Comparison of ENCODE assay signal across 9 mouse cellular contexts in genomic region chr6:135445070-135445469, GRCm38 (mm10).
DNase-seq lines count a peak whose midpoint lies in the region; ATAC-seq lines count a peak whose summit lies in the region.
"Had no signal": no experiment of that assay in that cellular context is flagged by ENCODE, and none has a peak within 500 bp of the region (broad histone marks: within the 10 kb centered on the region; RNA-seq: fewer than 3 reads in every experiment).

No protein-coding gene starts in this region.

- no peaks in the 10 kb centered on the region for H3K27me3 ChIP-seq in heart, embryonic 16.5 days (ENCODE audit: control insufficient read depth, insufficient read depth, low read length)
- H3K27me3 ChIP-seq in embryonic facial prominence, embryonic 11.5 days (ENCODE audit: control insufficient read depth, insufficient read depth, low read length), result no peaks in the 10 kb centered on the region
- H3K27me3 ChIP-seq in hindbrain, embryonic 11.5 days (ENCODE audit: control insufficient read depth, insufficient read depth, low read length), result no peaks in the 10 kb centered on the region
- H3K27me3 ChIP-seq in midbrain, embryonic 11.5 days (ENCODE audit: control insufficient read depth, insufficient read depth, low read length), result no peaks in the 10 kb centered on the region; the same call in 1 of the 2 replicates

- intact Hi-C loops in heart, postnatal 25 days (cut with DNase I), result loop anchor here (2.0 to 10.0 kb wide), 2 partner anchors 240 to 908 kb away; no protein-coding TSS in a partner anchor
- intact Hi-C loops in gastrocnemius, postnatal 36 days (cut with DNase I), result loop anchor here (5.0 kb wide), 1 partner anchor 197 kb away; no protein-coding TSS in a partner anchor

- DNase-seq in heart, postnatal 25 days (ENCODE audit: low spot score), result no peak
- DNase-seq in embryonic facial prominence, embryonic 11.5 days (ENCODE audit: low spot score), result no peak
- no peak for DNase-seq in hindbrain, embryonic 11.5 days (ENCODE audit: low spot score)
- peak; percentile 88 for DNase-seq in midbrain, embryonic 11.5 days (ENCODE audit: low spot score, missing footprints)
- DNase-seq in gastrocnemius, postnatal 4 days (ENCODE audit: low spot score in 2 of 2), result no peak
- no peak for DNase-seq in urinary bladder, adult 2 months (ENCODE audit: low spot score)
- DNase-seq in gastrocnemius, postnatal 36 days, result no peak

- H3K27ac ChIP-seq in heart, embryonic 16.5 days (ENCODE audit: low read length), result no peak overlapping the region
- no peak overlapping the region for H3K27ac ChIP-seq in embryonic facial prominence, embryonic 11.5 days (replicated peaks; ENCODE audit: low read depth, low read length)
- no peak overlapping the region for H3K27ac ChIP-seq in hindbrain, embryonic 11.5 days (ENCODE audit: low read depth, low read length)
- no peak overlapping the region for H3K27ac ChIP-seq in midbrain, embryonic 11.5 days (ENCODE audit: low read depth, low read length)

- H3K4me2 ChIP-seq in heart, embryonic 16.5 days (ENCODE audit: low read depth, low read length), result peak overlapping the region; percentile 44
- H3K4me2 ChIP-seq in embryonic facial prominence, embryonic 11.5 days (ENCODE audit: low read depth, low read length), result peak overlapping the region; percentile 27; the same call in 1 of the 2 replicates
- H3K4me2 ChIP-seq in hindbrain, embryonic 11.5 days (replicated peaks; ENCODE audit: low read depth, low read length), result no peak overlapping the region; the same call in 1 of the 2 replicates
- peak overlapping the region; percentile 31 for H3K4me2 ChIP-seq in midbrain, embryonic 11.5 days

- WGBS in heart, embryonic 16.5 days, result 46% methylated on average over 8 of the region's 8 CpGs
- WGBS in embryonic facial prominence, embryonic 11.5 days, result 32% methylated on average over 8 of the region's 8 CpGs
- 36% methylated on average over 8 of the region's 8 CpGs for WGBS in hindbrain, embryonic 11.5 days
- WGBS in midbrain, embryonic 11.5 days, result 36% methylated on average over 8 of the region's 8 CpGs

- ATAC-seq in heart, embryonic 16.5 days (replicated peaks; ENCODE audit: extremely low read depth, insufficient read depth, low FRiP score), result no peak
- ATAC-seq in embryonic facial prominence, embryonic 11.5 days (replicated peaks; ENCODE audit: insufficient number of reproducible peaks, low FRiP score, low TSS enrichment, low read depth), result no peak
- no peak for ATAC-seq in hindbrain, embryonic 11.5 days (ENCODE audit: low FRiP score)
- no peak for ATAC-seq in midbrain, embryonic 11.5 days (ENCODE audit: low FRiP score)

- H3K4me3 ChIP-seq in heart, embryonic 16.5 days (ENCODE audit: low read length), result no peak overlapping the region
- H3K4me3 ChIP-seq in embryonic facial prominence, embryonic 11.5 days (ENCODE audit: low read depth, low read length), result no peak overlapping the region
- H3K4me3 ChIP-seq in hindbrain, embryonic 11.5 days (ENCODE audit: low read depth, low read length), result no peak overlapping the region
- H3K4me3 ChIP-seq in midbrain, embryonic 11.5 days (ENCODE audit: low read depth, low read length), result 0 out of 2 replicates have a peak overlapping the region, but pooled peaks have one; percentile 6

- H3K9ac ChIP-seq in heart, embryonic 16.5 days (ENCODE audit: low read length), result no peak overlapping the region
- peak overlapping the region; percentile 37; the same call in 1 of the 2 replicates for H3K9ac ChIP-seq in embryonic facial prominence, embryonic 11.5 days (replicated peaks; ENCODE audit: low read length)
- 0 out of 2 replicates have a peak overlapping the region, but pooled peaks have one; percentile 15 for H3K9ac ChIP-seq in hindbrain, embryonic 11.5 days (ENCODE audit: low read depth, low read length)
- peak overlapping the region; percentile 28; the same call in 1 of the 2 replicates for H3K9ac ChIP-seq in midbrain, embryonic 11.5 days (ENCODE audit: low read length)

- no peaks in the 10 kb centered on the region for H3K4me1 ChIP-seq in heart, embryonic 16.5 days (ENCODE audit: control insufficient read depth, insufficient read depth, low read length)
- H3K4me1 ChIP-seq in embryonic facial prominence, embryonic 11.5 days (ENCODE audit: control insufficient read depth, insufficient read depth, low read length), result no peaks in the 10 kb centered on the region
- no peaks in the 10 kb centered on the region for H3K4me1 ChIP-seq in hindbrain, embryonic 11.5 days (replicated peaks; ENCODE audit: control insufficient read depth, insufficient read depth, low read length)
- peaks cover 5% of the 10 kb centered on the region for H3K4me1 ChIP-seq in midbrain, embryonic 11.5 days (ENCODE audit: control insufficient read depth, insufficient read depth, low read length)

- H3K9me3 ChIP-seq in heart, embryonic 16.5 days (replicated peaks; ENCODE audit: control insufficient read depth, low read length), result no peaks in the 10 kb centered on the region
- no peaks in the 10 kb centered on the region for H3K9me3 ChIP-seq in embryonic facial prominence, embryonic 11.5 days (replicated peaks; ENCODE audit: control insufficient read depth, low read length)
- no peaks in the 10 kb centered on the region for H3K9me3 ChIP-seq in hindbrain, embryonic 11.5 days (ENCODE audit: control insufficient read depth, low read length)
- H3K9me3 ChIP-seq in midbrain, embryonic 11.5 days (ENCODE audit: control insufficient read depth, low read length), result no peaks in the 10 kb centered on the region

- no peaks in the 10 kb centered on the region for H3K36me3 ChIP-seq in heart, embryonic 16.5 days (ENCODE audit: control insufficient read depth, insufficient read depth)
- H3K36me3 ChIP-seq in embryonic facial prominence, embryonic 11.5 days (replicated peaks; ENCODE audit: control insufficient read depth, insufficient read depth, low read depth, low read length), result no peaks in the 10 kb centered on the region
- no peaks in the 10 kb centered on the region for H3K36me3 ChIP-seq in hindbrain, embryonic 11.5 days (ENCODE audit: control insufficient read depth, insufficient read depth, low read length)
- H3K36me3 ChIP-seq in midbrain, embryonic 11.5 days (ENCODE audit: control insufficient read depth, insufficient read depth, low read length), result no peaks in the 10 kb centered on the region
- H3K36me3 ChIP-seq: G1E had no signal
